Mouse (Mus musculus): ENCODE measurements around the gene Htr1d.

DNA sequence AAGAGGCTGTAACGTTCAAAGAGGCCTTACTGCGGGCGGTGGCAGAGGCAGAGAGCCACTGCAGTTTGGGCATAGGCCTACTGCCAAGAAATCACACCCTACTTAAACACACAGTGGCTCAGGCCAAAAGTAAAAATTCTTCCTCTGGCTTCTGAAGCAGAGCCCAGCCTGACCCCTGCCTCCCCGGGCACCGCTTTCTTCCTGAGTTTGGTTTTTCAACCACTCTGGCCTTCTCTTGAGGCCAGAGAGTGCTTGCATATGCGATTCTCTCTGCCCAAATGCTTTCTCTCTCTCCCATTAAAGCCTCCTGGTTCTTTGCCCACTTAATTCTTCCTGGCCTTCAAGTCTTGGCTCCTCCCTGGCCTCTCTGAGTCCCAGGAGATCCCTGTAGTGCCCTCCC is 39.5 kb upstream of the Htr1d start:
- TF ChIP-seq TCF12 (IDR thresholded peaks at IDR 0.05; ENCODE audit: low read depth, low read length): no peak
- no peak for TF ChIP-seq TAL1 (IDR thresholded peaks at IDR 0.05; ENCODE audit: low read length)
- TF ChIP-seq CTCF (IDR thresholded peaks at IDR 0.05 in 2 of 3, conservative IDR thresholded peaks at IDR 0.05 in 1 of 3; ENCODE audit: control insufficient read depth in 1 of 3, insufficient read depth in 1 of 3, low read depth in 2 of 3, low read length in 3 of 3, poor library complexity in 1 of 3, severe bottlenecking in 1 of 3): no peak
- TF ChIP-seq MAX (IDR thresholded peaks at IDR 0.05; ENCODE audit: low read length): no peak
- TF ChIP-seq KAT2A (conservative IDR thresholded peaks at IDR 0.05; ENCODE audit: low read depth, low read length): no peak
